Mouse (Mus musculus): ENCODE data around the gene Trf. TPM values are rescaled to one million over a fixed set of nuclear protein-coding genes. Genes with fewer than 3 reads are reported as not detected.

Gene Trf
- total RNA-seq, 1 experiment from 2014 or later = 3,461 TPM

Other genes starting within 250 kb of the Trf start
- 6.2 and 7.3 TPM in 2 replicates for gene Slco2a1, start 241.7 kb downstream of the Trf start, total RNA-seq (2021)
- 3.1 and 9.2 TPM in 2 replicates for gene Rab6b, start 118.7 kb downstream of the Trf start, total RNA-seq (2021)
- gene Srprb, start 28.3 kb downstream of the Trf start, total RNA-seq (2021) = 27.0 and 32.0 TPM in 2 replicates
- gene Gm20425, start 137 bp downstream of the Trf start, total RNA-seq (2021) = 15.2 and 22.4 TPM in 2 replicates
- gene 1300017J02Rik, start 74.6 kb upstream of the Trf start, total RNA-seq (2021) = 3.2 and 39.5 TPM in 2 replicates
- 41.9 and 47.4 TPM in 2 replicates for gene Topbp1, start 74.8 kb upstream of the Trf start, total RNA-seq (2021)
- 193 and 208 TPM in 2 replicates for gene Cdv3, start 135.4 kb upstream of the Trf start, total RNA-seq (2021)
- not detected in 2 replicates for gene Bfsp2, start 250.0 kb upstream of the Trf start, total RNA-seq (2021)

All from adrenal gland, postnatal 14 days (tissue).